Mouse (Mus musculus): ENCODE results near the gene Atp2c1. TPM values are rescaled to one million over a fixed set of nuclear protein-coding genes. Genes with fewer than 3 reads are reported as not detected.

Atp2c1 gene
- polyA plus RNA-seq (2016; fragmentation: Nextera tagmentation; extraction: Ambion mirVana), result 33.8 and 34.1 TPM in 2 replicates

GRCm38 (mm10) chr9:105527219-105527618, at the start of gene Atp2c1:
TSS of gene Atp2c1 (minus strand) at chr9:105527319.
- Histone ChIP-seq H3K9ac (no peak within 1 kb of the TSS), H3K4me3 (no peak within 1 kb of the TSS), H3K27me3 (replicated peaks) (no peaks in the 10 kb centered on the region), H3K9me3 (replicated peaks) (no peaks in the 10 kb centered on the region), H3K4me2 (no peak within 1 kb of the TSS), H3K27ac (no peak within 1 kb of the TSS), H3K36me3 (no peaks in the 10 kb centered on the region), H3K4me1 (peaks cover 27% of the 10 kb centered on the region)
- 69% methylated on average over 12 of the region's 12 CpGs for WGBS (ENCODE audit: insufficient replicate concordance)
- no peak for ATAC-seq

- no peak overlapping the region for H3K4me3 ChIP-seq
Observed at GRCm38 (mm10) chr9:105557452-105557851, 30.3 kb upstream of the Atp2c1 start.

GRCm38 (mm10) chr9:105556141-105556735, 29.1 kb upstream of the Atp2c1 start:
- no peaks in the 10 kb centered on the region for H3K36me3 ChIP-seq
- no peaks in the 10 kb centered on the region for H3K9me3 ChIP-seq (replicated peaks)
- no peak overlapping the region for H3K4me2 ChIP-seq
- H3K4me3 ChIP-seq, result no peak overlapping the region
- 0 out of 2 replicates have a peak, but pooled peaks cover 10% of the 10 kb centered on the region for H3K27me3 ChIP-seq (replicated peaks)
- ATAC-seq, result no peak
- H3K4me1 ChIP-seq, result no peaks in the 10 kb centered on the region
- H3K27ac ChIP-seq, result no peak overlapping the region
- no peak overlapping the region for H3K9ac ChIP-seq
- WGBS (ENCODE audit: insufficient replicate concordance), result 64% methylated on average over 8 of the region's 8 CpGs

More at GRCm38 (mm10) chr9:105557452-105557851, 30.3 kb upstream of the Atp2c1 start:
- no peak for ATAC-seq
- 75% methylated on average over 5 of the region's 5 CpGs for WGBS (ENCODE audit: insufficient replicate concordance)
- no peak overlapping the region for H3K4me2 ChIP-seq
- H3K9me3 ChIP-seq (replicated peaks), result no peaks in the 10 kb centered on the region
- no peak overlapping the region for H3K27ac ChIP-seq
- no peaks in the 10 kb centered on the region for H3K4me1 ChIP-seq
- no peak overlapping the region for H3K9ac ChIP-seq
- no peaks in the 10 kb centered on the region for H3K36me3 ChIP-seq
- H3K27me3 ChIP-seq (replicated peaks), result 0 out of 2 replicates have a peak, but pooled peaks cover 10% of the 10 kb centered on the region

- no peaks in the 10 kb centered on the region for H3K9me3 ChIP-seq (replicated peaks)
- no peak overlapping the region for H3K27ac ChIP-seq
- 0 out of 2 replicates have a peak, but pooled peaks cover 10% of the 10 kb centered on the region for H3K27me3 ChIP-seq (replicated peaks)
- no peak overlapping the region for H3K9ac ChIP-seq
- H3K36me3 ChIP-seq, result no peaks in the 10 kb centered on the region
- 62% methylated on average over 7 of the region's 7 CpGs for WGBS (ENCODE audit: insufficient replicate concordance)
- H3K4me2 ChIP-seq, result no peak overlapping the region
- H3K4me1 ChIP-seq, result no peaks in the 10 kb centered on the region
- no peak for ATAC-seq
- no peak overlapping the region for H3K4me3 ChIP-seq
Observed at GRCm38 (mm10) chr9:105554439-105554807, 27.3 kb upstream of the Atp2c1 start.

GRCm38 (mm10) chr9:105553629-105554438, 26.7 kb upstream of the Atp2c1 start:
- no peak overlapping the region for H3K4me3 ChIP-seq
- no peaks in the 10 kb centered on the region for H3K36me3 ChIP-seq
- no peaks in the 10 kb centered on the region for H3K9me3 ChIP-seq (replicated peaks)
- 21% methylated on average over 24 of the region's 24 CpGs for WGBS (ENCODE audit: insufficient replicate concordance)
- H3K4me2 ChIP-seq, result peak overlapping the region; percentile 25
- H3K27ac ChIP-seq, result no peak overlapping the region
- H3K27me3 ChIP-seq (replicated peaks), result 0 out of 2 replicates have a peak, but pooled peaks cover 10% of the 10 kb centered on the region
- H3K4me1 ChIP-seq, result no peaks in the 10 kb centered on the region
- no peak for ATAC-seq
- no peak overlapping the region for H3K9ac ChIP-seq

- Histone ChIP-seq H3K4me1 (no peaks in the 10 kb centered on the region), H3K9me3 (replicated peaks) (no peaks in the 10 kb centered on the region), H3K36me3 (no peaks in the 10 kb centered on the region), H3K27ac (no peak overlapping the region), H3K27me3 (replicated peaks) (0 out of 2 replicates have a peak, but pooled peaks cover 10% of the 10 kb centered on the region), H3K4me2 (no peak overlapping the region), H3K4me3 (no peak overlapping the region), H3K9ac (no peak overlapping the region)
- 40% methylated on average over 4 of the region's 4 CpGs for WGBS (ENCODE audit: insufficient replicate concordance)
- no peak for ATAC-seq
Observed at GRCm38 (mm10) chr9:105551407-105551806, 24.3 kb upstream of the Atp2c1 start.

- no peak for ATAC-seq
- Histone ChIP-seq H3K4me2 (no peak overlapping the region), H3K36me3 (no peaks in the 10 kb centered on the region), H3K9me3 (replicated peaks) (no peaks in the 10 kb centered on the region), H3K4me1 (no peaks in the 10 kb centered on the region), H3K9ac (no peak overlapping the region), H3K27ac (no peak overlapping the region), H3K4me3 (no peak overlapping the region), H3K27me3 (replicated peaks) (0 out of 2 replicates have a peak, but pooled peaks cover 8% of the 10 kb centered on the region)
- WGBS (ENCODE audit: insufficient replicate concordance), result 57% methylated on average over 6 of the region's 6 CpGs
Observed at GRCm38 (mm10) chr9:105549096-105549495, 22.0 kb upstream of the Atp2c1 start.

- H3K4me3 ChIP-seq, result no peak overlapping the region
- no peaks in the 10 kb centered on the region for H3K36me3 ChIP-seq
- H3K9me3 ChIP-seq (replicated peaks), result no peaks in the 10 kb centered on the region
- H3K27me3 ChIP-seq (replicated peaks), result no peaks in the 10 kb centered on the region
- H3K4me1 ChIP-seq, result no peaks in the 10 kb centered on the region
- 76% methylated on average over 8 of the region's 8 CpGs for WGBS (ENCODE audit: insufficient replicate concordance)
- no peak overlapping the region for H3K27ac ChIP-seq
- no peak overlapping the region for H3K9ac ChIP-seq
- no peak for ATAC-seq
- H3K4me2 ChIP-seq, result no peak overlapping the region
Observed at GRCm38 (mm10) chr9:105544013-105544750, 17.1 kb upstream of the Atp2c1 start.

GRCm38 (mm10) chr9:105537473-105537872, 10.4 kb upstream of the Atp2c1 start:
- H3K27me3 ChIP-seq (replicated peaks), result no peaks in the 10 kb centered on the region
- H3K4me1 ChIP-seq, result no peaks in the 10 kb centered on the region
- H3K4me3 ChIP-seq, result no peak overlapping the region
- H3K9me3 ChIP-seq (replicated peaks), result no peaks in the 10 kb centered on the region
- no peaks in the 10 kb centered on the region for H3K36me3 ChIP-seq
- 50% methylated on average over 8 of the region's 8 CpGs for WGBS (ENCODE audit: insufficient replicate concordance)
- H3K27ac ChIP-seq, result no peak overlapping the region
- ATAC-seq, result no peak
- no peak overlapping the region for H3K9ac ChIP-seq
- no peak overlapping the region for H3K4me2 ChIP-seq

- no peaks in the 10 kb centered on the region for H3K9me3 ChIP-seq (replicated peaks)
- WGBS (ENCODE audit: insufficient replicate concordance), result 58% methylated on average over 10 of the region's 10 CpGs
- no peaks in the 10 kb centered on the region for H3K4me1 ChIP-seq
- H3K27ac ChIP-seq, result no peak overlapping the region
- H3K27me3 ChIP-seq (replicated peaks), result no peaks in the 10 kb centered on the region
- H3K4me2 ChIP-seq, result no peak overlapping the region
- no peak for ATAC-seq
- H3K4me3 ChIP-seq, result no peak overlapping the region
- no peaks in the 10 kb centered on the region for H3K36me3 ChIP-seq
- H3K9ac ChIP-seq, result no peak overlapping the region
Observed at GRCm38 (mm10) chr9:105536877-105537276, 9.8 kb upstream of the Atp2c1 start.

- 64% methylated on average over 4 of the region's 4 CpGs for WGBS (ENCODE audit: insufficient replicate concordance)
- ATAC-seq, result no peak
- H3K9ac ChIP-seq, result no peak overlapping the region
- no peaks in the 10 kb centered on the region for H3K27me3 ChIP-seq (replicated peaks)
- no peaks in the 10 kb centered on the region for H3K9me3 ChIP-seq (replicated peaks)
- no peak overlapping the region for H3K27ac ChIP-seq
- no peak overlapping the region for H3K4me3 ChIP-seq
- H3K4me2 ChIP-seq, result no peak overlapping the region
- H3K36me3 ChIP-seq, result no peaks in the 10 kb centered on the region
- H3K4me1 ChIP-seq, result peaks cover 46% of the 10 kb centered on the region
Observed at GRCm38 (mm10) chr9:105525355-105525754, 1.8 kb downstream of the Atp2c1 start.

- WGBS (ENCODE audit: insufficient replicate concordance), result 31% methylated on average over 2 of the region's 2 CpGs
- H3K4me3 ChIP-seq, result no peak overlapping the region
- H3K9ac ChIP-seq, result no peak overlapping the region
- H3K27ac ChIP-seq, result 0 out of 2 replicates have a peak overlapping the region, but pooled peaks have one; percentile 72
- no peaks in the 10 kb centered on the region for H3K9me3 ChIP-seq (replicated peaks)
- H3K4me2 ChIP-seq, result no peak overlapping the region
- no peak for ATAC-seq
- no peaks in the 10 kb centered on the region for H3K36me3 ChIP-seq
- peaks cover 51% of the 10 kb centered on the region for H3K4me1 ChIP-seq
- no peaks in the 10 kb centered on the region for H3K27me3 ChIP-seq (replicated peaks)
Observed at GRCm38 (mm10) chr9:105523038-105523437, 4.1 kb downstream of the Atp2c1 start.
